Mouse (Mus musculus) stomach, embryonic 16.5 days (tissue): ENCODE measurements around the gene Kalrn. TPM values are rescaled to one million over a fixed set of nuclear protein-coding genes. Genes with fewer than 3 reads are reported as not detected.

Experiments
- ATAC-seq: fragments of 200-750 bp; cut with Nextera tagmentation; 2 replicates; pipeline ENCODE4 v1.8.0; 2017; ENCODE audit warnings: moderate number of reproducible peaks, moderate TSS enrichment; ENCODE audit not compliant: insufficient read depth, low FRiP score
- H3K27ac ChIP-seq: fragments of 300-500 bp; sonication (generic); 2 replicates; pipeline ENCODE4 v1.5.1; 2014; ENCODE audit warnings: low read length
- H3K27me3 ChIP-seq: fragments of 300-500 bp; sonication (generic); 2 replicates; pipeline ENCODE4 v1.6.1; 2014; ENCODE audit warnings: low read length, control low read depth, mixed read lengths; ENCODE audit not compliant: control insufficient read depth, insufficient read depth
- H3K36me3 ChIP-seq: fragments of 300-500 bp; sonication (generic); 2 replicates; pipeline ENCODE4 v1.6.1; 2014; ENCODE audit warnings: low read length; ENCODE audit not compliant: control insufficient read depth, insufficient read depth
- H3K4me1 ChIP-seq: fragments of 300-500 bp; sonication (generic); 2 replicates; pipeline ENCODE4 v1.6.1; 2014; ENCODE audit warnings: low read length, control low read depth, mixed read lengths; ENCODE audit not compliant: control insufficient read depth, insufficient read depth
- H3K4me2 ChIP-seq: fragments of 300-500 bp; sonication (generic); 2 replicates; pipeline ENCODE4 v1.6.1; 2014; ENCODE audit warnings: low read depth, low read length, mixed read lengths
- H3K4me3 ChIP-seq: fragments of 300-500 bp; sonication (generic); replicated peaks from 2 replicates; pipeline ENCODE4 v1.5.1; 2014; ENCODE audit warnings: mild to moderate bottlenecking, low read length
- H3K9ac ChIP-seq: fragments of 300-500 bp; sonication (generic); 2 replicates; pipeline ENCODE4 v1.6.1; 2014; ENCODE audit warnings: low read length
- H3K9me3 ChIP-seq: fragments of 300-500 bp; sonication (generic); replicated peaks from 2 replicates; pipeline ENCODE4 v1.6.1; 2016; ENCODE audit warnings: low read length, control low read depth; ENCODE audit not compliant: control insufficient read depth
- WGBS: fragments of 180-500 bp; shearing (Covaris S2); extraction: QIAGEN DNeasy Blood & Tissue Kit; methylation state at CpG from one replicate; pipeline ENCODE4 v1.1.7; 2014; 5-methylcytosine and 5-hydroxymethylcytosine counted together
- polyA plus RNA-seq: library from polyadenylated mRNA; unstranded; fragments of >200 nt; fragmentation: Nextera tagmentation; extraction: Ambion mirVana; gene quantifications from 2 replicates; pipeline ENCODE4 v1.2.1, GENCODE M21; 2015

The Kalrn gene
- polyA plus RNA-seq, 1 experiment from 2014 or later = 22.7 TPM

DNA sequence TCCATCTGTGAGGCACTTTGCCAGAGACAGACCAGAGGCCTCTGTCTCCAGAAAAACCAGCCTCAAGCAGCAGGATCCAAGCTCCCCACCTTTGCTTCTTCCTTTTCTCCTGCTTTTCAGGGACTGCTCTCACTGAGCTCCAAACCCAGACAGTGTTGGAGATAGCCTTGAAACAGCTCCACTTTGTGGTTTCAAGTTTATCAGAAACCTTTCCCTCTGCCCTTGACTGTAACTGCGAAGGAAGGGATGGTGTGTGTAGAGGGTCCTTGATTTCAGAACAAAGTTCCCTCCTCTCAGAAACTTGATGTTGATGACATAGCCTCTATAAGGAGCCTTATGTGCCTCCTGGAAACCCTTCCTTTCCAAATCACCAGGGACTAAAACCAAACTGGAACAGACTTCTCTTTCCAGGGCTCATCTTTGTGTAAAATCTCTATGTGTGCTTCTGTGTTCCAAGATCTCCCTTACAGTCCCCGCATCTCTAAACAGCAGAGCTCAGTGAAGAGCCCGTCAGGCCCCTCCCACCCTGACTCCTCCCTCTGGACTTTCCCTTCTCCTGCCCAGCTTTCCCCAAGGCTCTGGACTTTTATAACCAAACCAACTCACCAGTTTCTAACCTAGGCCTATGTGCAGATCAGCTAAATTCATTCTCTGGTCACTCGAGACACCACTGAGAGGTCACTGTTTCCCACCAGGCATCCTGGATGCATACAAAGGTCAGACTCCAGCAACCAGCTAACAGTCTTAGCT, 415.8 kb downstream of the Kalrn start:
- Histone ChIP-seq H3K27me3 (no peaks in the 10 kb centered on the region), H3K4me1 (no peaks in the 10 kb centered on the region), H3K36me3 (no peaks in the 10 kb centered on the region), H3K27ac (no peak overlapping the region), H3K4me3 (no peak overlapping the region), H3K4me2 (no peak overlapping the region), H3K9me3 (no peaks in the 10 kb centered on the region), H3K9ac (no peak overlapping the region)
- WGBS = 50% methylated on average over 4 of the region's 4 CpGs
- ATAC-seq = no peak

DNA sequence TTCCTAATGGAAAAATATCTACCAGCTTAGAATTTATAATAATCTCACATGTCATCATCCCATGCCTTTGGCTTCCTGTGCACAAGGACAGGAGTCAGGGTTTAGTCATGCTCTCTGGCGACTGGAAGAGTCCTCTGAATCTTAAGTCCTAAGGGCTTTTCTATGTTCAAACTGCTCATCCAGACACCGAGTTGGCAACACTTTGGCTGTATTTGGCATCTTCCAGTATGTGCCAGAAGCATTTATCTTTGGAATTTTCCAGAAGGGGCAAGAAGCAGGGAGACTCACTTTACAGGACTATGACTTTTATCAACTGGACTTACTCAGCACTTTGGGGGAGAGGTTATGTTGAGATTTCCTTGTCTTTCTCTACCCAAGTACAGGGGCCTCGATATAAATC, 417.6 kb downstream of the Kalrn start:
- ATAC-seq = no peak

DNA sequence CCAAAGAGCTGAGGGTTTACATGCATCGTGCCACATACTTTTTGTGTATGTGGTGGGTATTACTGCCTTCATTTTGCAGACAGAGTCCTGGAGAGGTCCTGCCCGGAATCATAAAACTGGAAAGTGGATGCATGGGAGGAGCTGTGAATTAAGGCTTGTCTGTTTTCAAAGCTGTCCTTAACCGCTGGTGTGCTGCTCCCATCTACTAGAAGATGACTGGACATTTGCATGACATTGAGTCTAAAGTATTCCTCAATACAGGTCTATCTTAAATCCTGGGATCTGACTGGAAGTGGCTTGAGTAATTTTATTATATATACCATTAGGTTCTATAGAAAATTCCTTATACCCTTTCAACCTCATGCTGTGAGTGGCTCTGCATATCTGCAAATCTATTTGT, 418.4 kb downstream of the Kalrn start:
- 87% methylated on average over 3 of the region's 3 CpGs for WGBS
- ATAC-seq = no peak
- no peak overlapping the region for H3K9ac ChIP-seq

More for the DNA sequence above, 417.6 kb downstream of the Kalrn start:
- Histone ChIP-seq H3K4me3 (no peak overlapping the region), H3K4me1 (no peaks in the 10 kb centered on the region), H3K27ac (no peak overlapping the region), H3K27me3 (no peaks in the 10 kb centered on the region), H3K4me2 (no peak overlapping the region), H3K9me3 (no peaks in the 10 kb centered on the region), H3K36me3 (no peaks in the 10 kb centered on the region), H3K9ac (no peak overlapping the region)
- 74% methylated on average over 3 of the region's 3 CpGs for WGBS

DNA sequence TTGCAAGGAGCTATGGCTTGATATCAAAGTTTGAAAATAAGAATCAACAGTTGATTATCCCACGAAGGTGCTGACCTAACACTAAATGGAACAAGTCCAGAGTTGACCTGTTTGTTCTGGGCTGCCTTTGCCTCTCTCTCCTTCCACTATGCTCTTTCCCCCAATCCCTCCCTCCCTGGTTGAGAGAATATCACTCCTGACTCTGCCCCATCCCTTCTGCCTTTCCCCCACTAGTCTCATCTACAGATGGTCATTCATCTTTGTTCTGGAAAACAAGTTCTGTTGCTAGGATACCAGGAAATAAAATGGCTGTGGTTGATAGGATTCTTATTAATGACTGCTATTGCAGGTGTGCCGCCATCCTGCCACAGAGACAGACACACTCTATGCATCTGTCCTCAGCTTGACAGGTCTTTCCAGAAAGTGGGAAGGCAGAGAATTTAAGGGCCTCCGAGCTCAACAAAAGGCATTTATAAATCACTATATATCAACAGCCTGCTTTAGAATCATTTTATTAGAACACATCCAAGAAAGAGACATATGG, 421.7 kb downstream of the Kalrn start:
- Histone ChIP-seq H3K27ac (no peak overlapping the region), H3K27me3 (no peaks in the 10 kb centered on the region), H3K36me3 (no peaks in the 10 kb centered on the region), H3K9ac (no peak overlapping the region), H3K4me1 (no peaks in the 10 kb centered on the region), H3K4me3 (no peak overlapping the region), H3K4me2 (no peak overlapping the region), H3K9me3 (no peaks in the 10 kb centered on the region)
- WGBS = 55% methylated on average over 3 of the region's 3 CpGs
- ATAC-seq = no peak

More for the DNA sequence above, 418.4 kb downstream of the Kalrn start:
- no peak overlapping the region for H3K4me2 ChIP-seq
- H3K9me3 ChIP-seq = no peaks in the 10 kb centered on the region
- H3K4me1 ChIP-seq = no peaks in the 10 kb centered on the region
- no peak overlapping the region for H3K27ac ChIP-seq
- H3K36me3 ChIP-seq = no peaks in the 10 kb centered on the region
- H3K27me3 ChIP-seq = no peaks in the 10 kb centered on the region
- no peak overlapping the region for H3K4me3 ChIP-seq

DNA sequence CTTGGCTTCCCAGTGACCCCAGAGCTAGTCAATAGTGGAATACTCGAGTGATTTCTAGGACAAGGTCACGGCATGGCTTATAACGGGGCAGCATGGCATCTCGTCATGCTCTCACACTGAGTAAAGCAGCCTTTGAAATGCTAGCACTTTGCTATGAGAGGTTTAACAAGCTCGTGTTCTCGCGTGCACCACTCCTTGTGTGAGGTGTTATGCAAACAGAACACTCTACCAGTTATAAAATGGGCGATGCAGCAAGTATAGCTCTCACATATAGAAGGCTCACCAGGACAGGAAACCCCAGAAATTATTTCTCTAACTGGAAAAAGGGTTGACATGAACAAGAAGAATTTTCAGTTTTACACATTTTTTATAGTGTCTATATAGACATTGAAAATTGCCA, 431.7 kb downstream of the Kalrn start:
- Histone ChIP-seq H3K27me3 (no peaks in the 10 kb centered on the region), H3K4me1 (no peaks in the 10 kb centered on the region), H3K4me2 (no peak overlapping the region), H3K9ac (no peak overlapping the region), H3K27ac (no peak overlapping the region), H3K36me3 (no peaks in the 10 kb centered on the region), H3K4me3 (no peak overlapping the region), H3K9me3 (no peaks in the 10 kb centered on the region)
- 78% methylated on average over 8 of the region's 8 CpGs for WGBS
- ATAC-seq = no peak

DNA sequence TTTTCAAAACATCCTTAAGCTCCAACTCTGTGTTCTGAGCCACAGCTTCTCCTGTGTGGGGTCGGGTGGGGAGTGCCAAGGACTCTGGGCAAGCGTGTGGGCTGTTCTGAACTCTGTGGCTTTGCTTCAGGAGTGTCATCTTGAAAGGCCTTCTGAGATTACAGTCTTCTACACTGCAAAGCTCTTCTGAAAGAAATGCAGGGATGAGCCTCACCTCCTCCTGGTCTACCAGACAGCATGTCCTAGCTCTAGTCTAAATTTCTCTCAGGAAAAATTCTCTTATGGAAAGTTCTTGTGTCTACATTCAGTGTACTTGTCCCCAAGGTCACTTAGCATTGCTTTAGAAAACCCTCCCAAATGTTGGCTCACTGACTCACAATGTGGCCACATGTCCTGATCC, 438.3 kb downstream of the Kalrn start:
- Histone ChIP-seq H3K27ac (no peak overlapping the region), H3K4me1 (no peaks in the 10 kb centered on the region), H3K4me2 (no peak overlapping the region), H3K9ac (no peak overlapping the region), H3K4me3 (no peak overlapping the region), H3K27me3 (no peaks in the 10 kb centered on the region), H3K9me3 (no peaks in the 10 kb centered on the region), H3K36me3 (no peaks in the 10 kb centered on the region)
- ATAC-seq = no peak
- WGBS = 73% methylated on average over 2 of the region's 2 CpGs

DNA sequence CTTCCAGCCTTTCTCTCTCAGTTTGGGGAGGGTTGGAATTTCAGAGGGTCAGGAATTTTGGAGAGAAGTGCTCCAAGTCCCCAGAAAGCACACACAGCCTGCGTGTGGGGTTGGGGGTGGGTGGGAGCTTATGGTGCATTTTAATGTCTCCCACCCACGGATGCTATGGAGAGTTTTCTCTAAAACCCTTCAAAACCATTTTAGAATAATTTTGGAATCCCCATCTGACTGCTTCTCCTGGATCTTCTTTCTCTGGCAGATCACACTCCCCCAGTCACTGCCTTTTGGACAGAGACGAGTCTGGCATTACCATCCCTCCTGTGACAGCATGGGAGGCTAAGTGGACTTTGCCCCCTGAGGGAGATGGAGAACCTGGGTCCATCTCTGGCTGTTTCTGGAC, 438.7 kb downstream of the Kalrn start:
- no peak overlapping the region for H3K9ac ChIP-seq
- no peaks in the 10 kb centered on the region for H3K9me3 ChIP-seq
- no peaks in the 10 kb centered on the region for H3K36me3 ChIP-seq
- H3K27me3 ChIP-seq = no peaks in the 10 kb centered on the region
- H3K27ac ChIP-seq = no peak overlapping the region
- ATAC-seq = no peak
- no peak overlapping the region for H3K4me2 ChIP-seq
- WGBS = 67% methylated on average over 3 of the region's 3 CpGs
- no peaks in the 10 kb centered on the region for H3K4me1 ChIP-seq
- no peak overlapping the region for H3K4me3 ChIP-seq

DNA sequence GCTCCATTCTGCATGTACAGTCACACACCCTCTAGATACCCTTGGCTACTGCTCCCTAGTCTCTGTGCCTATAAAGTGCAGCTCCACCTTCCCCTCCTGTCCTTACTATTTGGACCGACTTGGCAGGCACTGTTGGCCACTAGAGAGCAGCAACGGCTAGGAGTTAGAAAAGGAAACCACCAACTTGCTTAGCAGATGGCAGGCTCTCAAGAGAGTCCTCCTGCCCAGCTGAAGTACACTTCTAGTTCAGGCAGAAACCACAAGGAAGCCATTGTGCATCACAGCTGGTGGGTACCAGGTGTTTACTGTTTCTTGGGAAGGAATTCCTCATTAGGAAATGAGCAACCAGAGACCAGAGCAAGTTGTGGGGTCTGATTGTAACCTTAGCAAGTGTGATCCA, 447.7 kb downstream of the Kalrn start:
- Histone ChIP-seq H3K9me3 (no peaks in the 10 kb centered on the region), H3K27me3 (no peaks in the 10 kb centered on the region), H3K36me3 (no peaks in the 10 kb centered on the region), H3K4me2 (no peak overlapping the region), H3K4me1 (no peaks in the 10 kb centered on the region), H3K4me3 (no peak overlapping the region), H3K27ac (no peak overlapping the region), H3K9ac (no peak overlapping the region)
- ATAC-seq = no peak
- WGBS = 4% methylated on average over 2 of the region's 2 CpGs

DNA sequence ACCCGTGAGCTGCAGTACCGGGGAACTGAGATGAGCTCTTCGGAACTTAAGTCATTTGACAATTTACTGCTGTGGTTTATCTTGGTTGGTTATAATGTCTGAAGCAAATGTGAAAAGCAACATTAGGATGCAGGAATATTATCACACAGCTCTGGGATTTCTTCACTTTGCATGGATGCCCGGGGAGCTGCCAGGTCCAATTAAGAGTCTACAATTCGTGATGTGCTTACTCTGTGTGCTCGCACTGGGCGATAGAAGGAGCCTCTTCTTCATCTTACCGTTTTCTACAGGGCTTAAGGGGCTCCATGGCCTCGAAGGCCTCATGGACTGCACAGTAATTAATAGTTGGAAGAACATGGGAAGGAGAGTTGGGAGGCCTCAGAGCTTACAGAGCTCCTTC, 450.8 kb downstream of the Kalrn start:
- Histone ChIP-seq H3K4me1 (no peaks in the 10 kb centered on the region), H3K27ac (no peak overlapping the region), H3K9ac (no peak overlapping the region), H3K27me3 (no peaks in the 10 kb centered on the region), H3K9me3 (no peaks in the 10 kb centered on the region), H3K36me3 (no peaks in the 10 kb centered on the region), H3K4me3 (no peak overlapping the region), H3K4me2 (no peak overlapping the region)
- WGBS = 88% methylated on average over 9 of the region's 9 CpGs
- no peak for ATAC-seq
